Mouse (Mus musculus) olfactory bulb, adult 2 months (tissue): ENCODE data around the gene Rnf220.

Experiments used
- CTCF ChIP-seq: fragments of 200-500 bp; IDR thresholded peaks from 2 replicates; pipeline ENCODE4 v1.5.1; 2012; ENCODE audit warnings: low read depth, mild to moderate bottlenecking, low read length, moderate library complexity; ENCODE audit not compliant: insufficient read depth
- POLR2A ChIP-seq: fragments of 200-500 bp; IDR thresholded peaks from 2 replicates; pipeline ENCODE4 v1.6.1; 2012; ENCODE audit warnings: mild to moderate bottlenecking, low read depth, low read length, moderate library complexity; ENCODE audit not compliant: insufficient read depth

DNA sequence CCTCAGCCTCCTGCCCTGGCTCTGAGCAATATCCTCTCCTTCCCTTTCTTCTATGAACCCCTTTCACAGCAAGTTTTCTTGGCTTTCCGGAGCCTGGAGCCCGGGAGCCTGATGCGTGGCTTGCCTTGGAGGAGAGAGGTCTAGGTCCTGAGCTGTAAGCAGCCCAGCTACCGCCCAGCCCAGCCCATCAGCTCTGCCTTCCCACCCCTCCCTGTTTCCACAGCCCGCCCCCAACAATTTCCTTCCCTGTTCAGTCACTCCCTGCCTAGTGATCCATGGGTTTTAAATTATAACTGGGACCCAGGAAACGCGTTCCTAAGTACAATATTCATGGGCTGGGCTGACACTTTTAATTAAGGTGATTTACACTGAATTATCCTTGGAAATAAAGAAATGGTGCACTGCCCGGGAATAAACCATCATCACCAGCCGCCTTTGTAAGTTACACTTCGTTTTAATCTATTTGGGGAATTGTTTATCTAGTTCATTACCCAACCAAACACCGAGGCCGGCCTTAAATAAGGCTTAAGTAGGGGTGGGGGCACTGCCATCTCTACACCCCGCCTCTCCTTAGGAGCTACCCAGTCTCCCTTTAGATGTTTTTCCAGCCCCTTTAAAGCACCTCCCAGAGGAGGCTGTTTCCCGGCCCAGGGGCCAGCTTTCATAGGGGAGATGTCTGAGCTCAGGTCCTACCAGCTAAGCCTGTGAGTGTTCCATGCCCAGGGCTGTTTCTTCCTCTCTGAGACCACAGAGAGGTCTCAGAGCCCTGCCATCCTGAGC is 194.6 kb downstream of the Rnf220 start:
- TF ChIP-seq POLR2A: no peak
- TF ChIP-seq CTCF: no peak
